Mouse (Mus musculus) adrenal gland, postnatal 4 days (tissue): ENCODE results near the gene Slc17a5. TPM values are rescaled to one million over a fixed set of nuclear protein-coding genes. Genes with fewer than 3 reads are reported as not detected.
"Not testable (repeated sequence)": the region's sequence is repeated elsewhere in the genome, so short reads cannot be mapped to it uniquely, and the experiment has no call there.

ENCODE experiments used
- DNase-seq, 2 experiments: peaks; one replicate each; pipeline ENCODE4 v3.0.0; 2021 to 2022; ENCODE audit warnings: low spot score in 2 of 2, mixed read lengths in 2 of 2
- total RNA-seq, 2 experiments: library from RNA; stranded (reverse); gene quantifications; 2 replicates each; pipeline ENCODE4 v1.2.3; 2021

The Slc17a5 gene
- total RNA-seq, 2 experiments from 2014 or later: 12.2 to 14.2 TPM

DNA sequence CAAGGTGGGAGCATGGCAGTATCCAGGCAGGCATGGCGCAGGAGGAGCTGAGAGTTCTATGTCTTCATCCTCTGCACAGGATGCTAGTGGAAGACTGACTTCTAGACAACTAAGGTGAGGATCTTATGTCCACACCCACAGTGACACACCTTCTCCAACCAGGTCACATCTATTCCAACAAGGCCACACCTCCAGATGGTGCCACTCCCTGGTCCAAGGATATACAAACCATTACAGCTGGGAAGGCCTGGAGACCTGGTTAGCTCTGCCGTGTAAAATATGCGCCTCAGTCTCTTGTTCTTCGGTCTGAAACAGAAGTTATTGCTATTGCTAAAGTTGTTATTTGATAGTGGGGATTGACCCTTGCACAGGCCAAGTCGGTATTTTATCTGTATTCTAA lies 99.8 kb downstream of the Slc17a5 start:
- not testable (repeated sequence) for DNase-seq

Other genes starting within 250 kb of the Slc17a5 start
- gene Gsta2, start 232.3 kb downstream of the Slc17a5 start, total RNA-seq: 10 to 100 TPM in 1 of 2 experiments, 1 to 10 TPM in 1; 3.0 to 18.7 TPM
- gene Dppa5a, start 219.9 kb downstream of the Slc17a5 start, total RNA-seq: not detected
- gene Ooep, start 209.3 kb downstream of the Slc17a5 start, total RNA-seq: under 1 TPM; 0.20 to 0.50 TPM
- gene Ddx43, start 192.3 kb downstream of the Slc17a5 start, total RNA-seq: under 1 TPM; 0.14 to 0.17 TPM
- gene Cgas, start 144.8 kb downstream of the Slc17a5 start, total RNA-seq: 1 to 10 TPM; 1.6 to 1.7 TPM
- 10 to 100 TPM; 25.4 to 27.7 TPM for gene Mto1, start 139.8 kb downstream of the Slc17a5 start, total RNA-seq
- under 1 TPM; 0.34 to 0.79 TPM for gene Gm17324, start 139.3 kb downstream of the Slc17a5 start, total RNA-seq
- 1,000 to 10,000 TPM; 7,895 to 7,946 TPM for gene Eef1a1, start 98.9 kb downstream of the Slc17a5 start, total RNA-seq
- 1 to 10 TPM; 3.3 to 4.0 TPM for gene Cd109, start 27.5 kb upstream of the Slc17a5 start, total RNA-seq